Mouse (Mus musculus) spleen, embryonic (tissue): ENCODE data around the gene Sowaha.

Experiments used
- CTCF ChIA-PET: fragments of 350-600 bp; sonication (Branson Sonifier 250); formaldehyde crosslinking; loops from one replicate; lab custom pipeline; 2022; lab: Charles Lee

Gene Sowaha

GRCm38 (mm10) chr11:53475620-53476019 is 4.5 kb downstream of the Sowaha start:
- CTCF ChIA-PET: interaction anchor here (0.6 kb wide), 1 partner anchor 1259 kb away, joined by 3 read pairs; no protein-coding TSS in a partner anchor

- CTCF ChIA-PET: no interaction called here
Measured at GRCm38 (mm10) chr11:53472709-53473108, 7.4 kb downstream of the Sowaha start.

- CTCF ChIA-PET: interaction anchor here (0.6 to 0.7 kb wide), 3 partner anchors 76 to 1609 kb away, joined by 3 to 4 read pairs (median 3); no protein-coding TSS in a partner anchor
Measured at GRCm38 (mm10) chr11:53469968-53470695, 9.9 kb downstream of the Sowaha start, which contains the start of gene Gm9837. Gene Gm9837 (minus strand): TSS chr11:53470479.

- CTCF ChIA-PET: interaction anchor here (0.7 kb wide), 1 partner anchor 1609 kb away, joined by 4 read pairs; no protein-coding TSS in a partner anchor
Measured at GRCm38 (mm10) chr11:53469294-53469967, 10.6 kb downstream of the Sowaha start.

GRCm38 (mm10) chr11:53466231-53466971 is 13.7 kb downstream of the Sowaha start:
- CTCF ChIA-PET: no interaction called here

GRCm38 (mm10) chr11:53463551-53464424 is 16.3 kb downstream of the Sowaha start:
- CTCF ChIA-PET: no interaction called here

- CTCF ChIA-PET: interaction anchor here (0.7 kb wide), 1 partner anchor 477 kb away, joined by 4 read pairs; no protein-coding TSS in a partner anchor
Measured at GRCm38 (mm10) chr11:53461727-53462126, 18.3 kb downstream of the Sowaha start.

GRCm38 (mm10) chr11:53460192-53460591 is 19.9 kb downstream of the Sowaha start:
- CTCF ChIA-PET: no interaction called here

- CTCF ChIA-PET: no interaction called here
Measured at GRCm38 (mm10) chr11:53458996-53459395, 21.1 kb downstream of the Sowaha start.

GRCm38 (mm10) chr11:53457372-53457954 is 22.6 kb downstream of the Sowaha start:
- CTCF ChIA-PET: no interaction called here

- CTCF ChIA-PET: interaction anchor here (0.6 kb wide), 1 partner anchor 11 kb away, joined by 14 read pairs; no protein-coding TSS in a partner anchor
Measured at GRCm38 (mm10) chr11:53456474-53457371, 23.4 kb downstream of the Sowaha start, which contains the start of the genes Gm10447 and Shroom1. Gene Gm10447 (minus strand): TSS chr11:53457110. Gene Shroom1 (plus strand): TSS chr11:53457205.

- CTCF ChIA-PET: no interaction called here
Measured at GRCm38 (mm10) chr11:53453031-53453430, 27.0 kb downstream of the Sowaha start.

- CTCF ChIA-PET: no interaction called here
Measured at GRCm38 (mm10) chr11:53452396-53452795, 27.7 kb downstream of the Sowaha start.

GRCm38 (mm10) chr11:53451361-53451760 is 28.7 kb downstream of the Sowaha start:
- CTCF ChIA-PET: no interaction called here

- CTCF ChIA-PET: no interaction called here
Measured at GRCm38 (mm10) chr11:53450070-53450705, 29.9 kb downstream of the Sowaha start.

GRCm38 (mm10) chr11:53448529-53448928 is 31.5 kb downstream of the Sowaha start:
- CTCF ChIA-PET: no interaction called here

GRCm38 (mm10) chr11:53447996-53448395 is 32.1 kb downstream of the Sowaha start:
- CTCF ChIA-PET: no interaction called here

GRCm38 (mm10) chr11:53446183-53446582 is 33.9 kb downstream of the Sowaha start:
- CTCF ChIA-PET: no interaction called here

GRCm38 (mm10) chr11:53445562-53445961 is 34.5 kb downstream of the Sowaha start:
- CTCF ChIA-PET: interaction anchor here (0.5 kb wide), 1 partner anchor 91 kb away, joined by 3 read pairs; no protein-coding TSS in a partner anchor
